Mouse (Mus musculus) lung, embryonic 14.5 days (tissue): Measurements from ENCODE around the gene Rap1gap. TPM values are rescaled to one million over a fixed set of nuclear protein-coding genes. Genes with fewer than 3 reads are reported as not detected.
A peak's percentile ranks its signal among the peaks of the same experiment; 100 is the strongest.

Experiments used
- ATAC-seq: fragments of 200-750 bp; cut with Nextera tagmentation; 2 replicates; pipeline ENCODE4 v1.8.0; 2017; ENCODE audit warnings: mild to moderate bottlenecking, moderate TSS enrichment, moderate library complexity; ENCODE audit not compliant: insufficient read depth
- DNase-seq: peaks from one replicate; pipeline ENCODE4 v3.0.0-alpha.2; 2015
- H3K27ac ChIP-seq: fragments of 300-500 bp; sonication (generic); 2 replicates; pipeline ENCODE4 v1.5.1; 2014; ENCODE audit warnings: low read depth, mild to moderate bottlenecking, moderate library complexity
- H3K27me3 ChIP-seq: fragments of 300-500 bp; sonication (generic); 2 replicates; pipeline ENCODE4 v1.6.1; 2014; ENCODE audit warnings: low read length, control low read depth; ENCODE audit not compliant: insufficient read depth
- H3K36me3 ChIP-seq: fragments of 300-500 bp; sonication (generic); 2 replicates; pipeline ENCODE4 v1.6.1; 2014; ENCODE audit warnings: control low read depth; ENCODE audit not compliant: insufficient read depth
- H3K4me1 ChIP-seq: fragments of 300-500 bp; sonication (generic); 2 replicates; pipeline ENCODE4 v1.6.1; 2014; ENCODE audit warnings: antibody characterized with exemption, control low read depth; ENCODE audit not compliant: insufficient read depth
- H3K4me2 ChIP-seq: fragments of 300-500 bp; sonication (generic); 2 replicates; pipeline ENCODE4 v1.6.1; 2014; ENCODE audit warnings: mild to moderate bottlenecking
- H3K4me3 ChIP-seq: fragments of 300-500 bp; sonication (generic); 2 replicates; pipeline ENCODE4 v1.5.1; 2014; ENCODE audit warnings: low read depth, low read length
- H3K9ac ChIP-seq: fragments of 300-500 bp; sonication (generic); 2 replicates; pipeline ENCODE4 v1.6.1; 2014
- H3K9me3 ChIP-seq: fragments of 300-500 bp; sonication (generic); 2 replicates; pipeline ENCODE4 v1.6.1; 2016; ENCODE audit warnings: low read depth, low read length, control low read depth
- CTCF ChIP-seq: IDR thresholded peaks from 2 replicates; pipeline ENCODE4 v1.5.1; 2016; ENCODE audit warnings: antibody characterized with exemption, low read depth
- WGBS: fragments of 180-500 bp; shearing (Covaris S2); extraction: QIAGEN DNeasy Blood & Tissue Kit; methylation state at CpG from one replicate; pipeline ENCODE4 v1.1.7; 2014; 5-methylcytosine and 5-hydroxymethylcytosine counted together
- polyA plus RNA-seq: library from polyadenylated mRNA; unstranded; fragments of >200 nt; fragmentation: Nextera tagmentation; extraction: Ambion mirVana; gene quantifications from 2 replicates; pipeline ENCODE4 v1.2.1, GENCODE M21; 2014

Gene Rap1gap
- polyA plus RNA-seq, 1 experiment from 2014 or later = 8.4 TPM

GRCm38 (mm10) chr4:137717005-137717404 is 52.5 kb downstream of the Rap1gap start:
- Histone ChIP-seq H3K27ac (no peak overlapping the region), H3K4me3 (no peak overlapping the region), H3K9me3 (no peaks in the 10 kb centered on the region), H3K9ac (no peak overlapping the region), H3K4me1 (peaks cover 5% of the 10 kb centered on the region; the same call in 1 of the 2 replicates), H3K4me2 (no peak overlapping the region), H3K27me3 (no peaks in the 10 kb centered on the region), H3K36me3 (no peaks in the 10 kb centered on the region)
- 58% methylated on average over 7 of the region's 7 CpGs for WGBS
- DNase-seq = no peak
- ATAC-seq = no peak
- TF ChIP-seq CTCF = no peak

- Histone ChIP-seq H3K4me1 (peaks cover 5% of the 10 kb centered on the region; the same call in 1 of the 2 replicates), H3K4me3 (no peak overlapping the region), H3K4me2 (no peak overlapping the region), H3K27me3 (no peaks in the 10 kb centered on the region), H3K27ac (no peak overlapping the region), H3K9ac (no peak overlapping the region), H3K9me3 (no peaks in the 10 kb centered on the region), H3K36me3 (no peaks in the 10 kb centered on the region)
- no peak for TF ChIP-seq CTCF
- 60% methylated on average over 15 of the region's 15 CpGs for WGBS
- ATAC-seq (no peak), DNase-seq (no peak)
Observed at GRCm38 (mm10) chr4:137717671-137718070, 53.1 kb downstream of the Rap1gap start.

GRCm38 (mm10) chr4:137719378-137720077 is 55.0 kb downstream of the Rap1gap start:
- Histone ChIP-seq H3K4me1 (peaks cover 5% of the 10 kb centered on the region; the same call in 1 of the 2 replicates), H3K4me3 (no peak overlapping the region), H3K27ac (no peak overlapping the region), H3K4me2 (no peak overlapping the region), H3K27me3 (peaks cover 17% of the 10 kb centered on the region), H3K36me3 (no peaks in the 10 kb centered on the region), H3K9me3 (no peaks in the 10 kb centered on the region), H3K9ac (no peak overlapping the region)
- ATAC-seq = no peak
- WGBS = 23% methylated on average over 15 of the region's 15 CpGs
- TF ChIP-seq CTCF = no peak
- DNase-seq = peak; percentile 27

GRCm38 (mm10) chr4:137721563-137721962 is 57.0 kb downstream of the Rap1gap start:
- Histone ChIP-seq H3K27me3 (peaks cover 20% of the 10 kb centered on the region), H3K36me3 (no peaks in the 10 kb centered on the region), H3K9me3 (no peaks in the 10 kb centered on the region), H3K4me3 (no peak overlapping the region), H3K9ac (no peak overlapping the region), H3K27ac (no peak overlapping the region), H3K4me2 (no peak overlapping the region), H3K4me1 (peaks cover 5% of the 10 kb centered on the region; the same call in 1 of the 2 replicates)
- DNase-seq (no peak), ATAC-seq (no peak)
- no peak for TF ChIP-seq CTCF
- WGBS = 83% methylated on average over 15 of the region's 15 CpGs

GRCm38 (mm10) chr4:137722230-137722629 is 57.7 kb downstream of the Rap1gap start:
- no peaks in the 10 kb centered on the region for H3K9me3 ChIP-seq
- H3K36me3 ChIP-seq = no peaks in the 10 kb centered on the region
- no peak overlapping the region for H3K4me3 ChIP-seq
- TF ChIP-seq CTCF = no peak
- no peak for ATAC-seq
- H3K9ac ChIP-seq = no peak overlapping the region
- 77% methylated on average over 3 of the region's 3 CpGs for WGBS
- peaks cover 20% of the 10 kb centered on the region for H3K27me3 ChIP-seq
- no peak overlapping the region for H3K27ac ChIP-seq
- no peak for DNase-seq
- peaks cover 5% of the 10 kb centered on the region; the same call in 1 of the 2 replicates for H3K4me1 ChIP-seq
- H3K4me2 ChIP-seq = no peak overlapping the region

GRCm38 (mm10) chr4:137722692-137723427 is 58.3 kb downstream of the Rap1gap start:
- Histone ChIP-seq H3K4me3 (no peak overlapping the region), H3K27ac (no peak overlapping the region), H3K36me3 (no peaks in the 10 kb centered on the region), H3K4me1 (peaks cover 5% of the 10 kb centered on the region; the same call in 1 of the 2 replicates), H3K9me3 (no peaks in the 10 kb centered on the region), H3K9ac (no peak overlapping the region), H3K27me3 (peaks cover 26% of the 10 kb centered on the region), H3K4me2 (no peak overlapping the region)
- WGBS = 25% methylated on average over 12 of the region's 12 CpGs
- TF ChIP-seq CTCF = peak; percentile 98
- DNase-seq (peak; percentile 90), ATAC-seq (peak; percentile 28; the same call in 1 of the 2 replicates)

- H3K27ac ChIP-seq = no peak overlapping the region
- no peaks in the 10 kb centered on the region for H3K36me3 ChIP-seq
- 35% methylated on average over 25 of the region's 25 CpGs for WGBS
- H3K9ac ChIP-seq = no peak overlapping the region
- peaks cover 5% of the 10 kb centered on the region; the same call in 1 of the 2 replicates for H3K4me1 ChIP-seq
- TF ChIP-seq CTCF = no peak
- ATAC-seq = no peak
- peaks cover 33% of the 10 kb centered on the region for H3K27me3 ChIP-seq
- H3K4me2 ChIP-seq = peak overlapping the region; percentile 33
- H3K9me3 ChIP-seq = no peaks in the 10 kb centered on the region
- no peak for DNase-seq
- H3K4me3 ChIP-seq = 0 out of 2 replicates have a peak overlapping the region, but pooled peaks have one; percentile 4
Observed at GRCm38 (mm10) chr4:137723527-137723926, 59.0 kb downstream of the Rap1gap start.
